Mouse (Mus musculus) liver, embryonic 14.5 days (tissue): ENCODE data around the gene Ctnnd1.

Experiments
- CTCF ChIP-seq: IDR thresholded peaks from 2 replicates; pipeline ENCODE4 v1.5.1; 2016; ENCODE audit warnings: antibody characterized with exemption, low read depth, control low read depth
- EP300 ChIP-seq: IDR thresholded peaks from 2 replicates; pipeline ENCODE4 v1.6.1; 2016; ENCODE audit warnings: antibody characterized with exemption, low read depth

DNA sequence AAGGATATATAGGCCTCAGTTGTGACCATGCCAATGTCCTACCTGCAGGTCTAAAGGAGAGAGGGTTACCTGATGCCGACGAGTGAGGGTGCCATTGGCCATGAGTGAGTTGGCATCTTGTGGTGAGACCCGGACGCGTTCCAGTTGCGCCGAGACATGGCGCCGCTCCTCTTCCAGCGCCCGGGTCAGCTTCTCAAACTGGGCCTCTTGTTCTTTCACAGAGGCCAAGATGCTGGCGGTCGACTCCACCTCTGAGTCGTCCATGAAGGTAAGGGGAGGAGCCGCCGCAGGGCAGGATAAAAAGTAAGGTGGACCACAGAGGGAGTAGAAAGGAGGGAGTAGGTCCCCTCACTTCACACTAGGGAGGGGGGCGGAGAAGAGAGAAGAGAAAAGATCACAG, 26.4 kb downstream of the Ctnnd1 start:
- TF ChIP-seq EP300: no peak
- no peak for TF ChIP-seq CTCF
